Mouse (Mus musculus) C2C12 (cell line): ENCODE measurements around the gene Kank3. TPM values are rescaled to one million over a fixed set of nuclear protein-coding genes. Genes with fewer than 3 reads are reported as not detected.

Experiments used
- H3K27me3 ChIP-seq: one replicate; pipeline ENCODE4 v1.6.1; 2011; ENCODE audit not compliant: control insufficient read depth, insufficient read depth, insufficient read length
- H3K36me3 ChIP-seq: one replicate; pipeline ENCODE4 v1.6.1; 2011; ENCODE audit not compliant: control insufficient read depth, insufficient read depth
- H3K4me3 ChIP-seq: one replicate; pipeline ENCODE4 v1.5.1; 2011; ENCODE audit warnings: mild to moderate bottlenecking, control low read depth; ENCODE audit not compliant: poor library complexity, insufficient read depth, severe bottlenecking
- H3K79me2 ChIP-seq: one replicate; pipeline ENCODE4 v1.6.1; 2011; ENCODE audit not compliant: control insufficient read depth, insufficient read depth
- H3K79me3 ChIP-seq: one replicate; pipeline ENCODE4 v1.6.1; 2011; ENCODE audit warnings: low read depth, control low read depth
- H3ac ChIP-seq: one replicate; pipeline ENCODE3; 2011; ENCODE audit warnings: low read depth; ENCODE audit not compliant: control insufficient read depth, insufficient read length
- CEBPB ChIP-seq: IDR thresholded peaks from one replicate; pipeline ENCODE4 v1.6.1; 2011; ENCODE audit warnings: low read depth, mild to moderate bottlenecking, control low read depth, moderate library complexity
- CTCF ChIP-seq: IDR thresholded peaks from one replicate; pipeline ENCODE4 v1.5.1; 2011; ENCODE audit not compliant: control insufficient read depth, insufficient read depth, insufficient read length
- FOSL1 ChIP-seq: IDR thresholded peaks from one replicate; pipeline ENCODE4 v1.8.0; 2011; ENCODE audit warnings: mild to moderate bottlenecking, low read length; ENCODE audit not compliant: poor library complexity, insufficient read depth, severe bottlenecking
- MAX ChIP-seq: IDR thresholded peaks from one replicate; pipeline ENCODE4 v1.6.1; 2011; ENCODE audit warnings: mild to moderate bottlenecking, control low read depth
- MYOD1 ChIP-seq: IDR thresholded peaks from one replicate; pipeline ENCODE4 v1.6.1; 2011; ENCODE audit warnings: low read depth; ENCODE audit not compliant: control insufficient read depth, insufficient read length
- MYOG ChIP-seq: IDR thresholded peaks from one replicate; pipeline ENCODE4 v1.6.1; 2011; ENCODE audit not compliant: control insufficient read depth, insufficient read length; ENCODE audit errors: extremely low read depth
- USF1 ChIP-seq: IDR thresholded peaks from one replicate; pipeline ENCODE4 v1.6.1; 2011; ENCODE audit warnings: low read depth, mild to moderate bottlenecking, control low read depth, moderate library complexity
- polyA plus RNA-seq: library from polyadenylated mRNA; unstranded; fragments of >200 nt; fragmentation: generic; extraction: Trizol; gene quantifications from one replicate; pipeline ENCODE4 v1.2.1, GENCODE M21; 2012; ENCODE audit warnings: missing spikeins

Kank3 gene
- polyA plus RNA-seq, 1 experiment, result 5.0 TPM

DNA sequence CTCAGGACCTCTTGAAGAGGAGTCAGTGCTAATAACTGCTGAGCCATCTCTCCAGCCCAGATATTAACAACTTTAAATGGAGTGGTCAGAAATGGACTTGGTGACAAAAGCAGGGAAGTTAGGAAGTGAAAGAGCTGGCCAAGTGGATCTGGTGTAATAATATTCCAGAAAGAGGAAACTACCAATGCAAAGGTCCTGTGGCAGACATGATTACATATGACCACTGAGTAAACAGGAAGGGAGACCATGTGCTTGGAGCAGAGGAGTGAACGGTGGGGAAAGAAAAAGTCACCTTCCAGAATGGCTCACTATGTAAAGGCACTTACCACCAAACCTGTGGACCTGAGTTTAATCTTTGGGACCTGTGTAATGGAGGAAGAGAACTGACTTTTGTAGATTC is 11.0 kb upstream of the Kank3 start:
- no peak for TF ChIP-seq MYOG
- TF ChIP-seq CTCF, result no peak
- TF ChIP-seq MYOD1, result no peak
- TF ChIP-seq CEBPB, result no peak
- no peak for TF ChIP-seq MAX
- TF ChIP-seq FOSL1, result no peak
- TF ChIP-seq USF1, result no peak
- H3ac ChIP-seq, result no peak overlapping the region
- no peaks in the 10 kb centered on the region for H3K27me3 ChIP-seq
- no peaks in the 10 kb centered on the region for H3K36me3 ChIP-seq
- no peaks in the 10 kb centered on the region for H3K79me3 ChIP-seq
- no peak overlapping the region for H3K4me3 ChIP-seq
- no peaks in the 10 kb centered on the region for H3K79me2 ChIP-seq

DNA sequence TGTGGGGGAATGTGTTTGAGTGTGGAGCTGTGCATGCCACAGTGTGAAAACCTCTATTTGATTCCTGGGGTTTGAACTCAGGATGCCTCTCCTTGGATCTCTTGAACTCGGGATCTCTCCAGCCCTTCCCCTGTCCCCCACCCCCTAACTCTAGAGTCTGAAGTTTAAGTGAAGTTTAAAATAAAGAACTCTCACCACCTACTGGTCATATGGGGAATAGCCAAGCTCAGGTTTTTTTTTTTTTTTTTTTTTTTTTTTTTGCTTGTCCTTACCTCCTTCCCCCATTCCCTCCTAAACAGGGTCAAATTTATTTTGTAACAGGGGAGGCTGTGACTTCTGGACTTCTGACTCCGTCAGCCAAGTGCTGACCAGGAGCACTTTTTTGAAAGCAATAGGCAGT is 8.1 kb upstream of the Kank3 start:
- no peak overlapping the region for H3ac ChIP-seq
- H3K4me3 ChIP-seq, result no peak overlapping the region
- H3K79me2 ChIP-seq, result no peaks in the 10 kb centered on the region
- H3K79me3 ChIP-seq, result no peaks in the 10 kb centered on the region
- H3K27me3 ChIP-seq, result no peaks in the 10 kb centered on the region
- no peaks in the 10 kb centered on the region for H3K36me3 ChIP-seq
- TF ChIP-seq CTCF, result no peak
- no peak for TF ChIP-seq CEBPB
- TF ChIP-seq FOSL1, result no peak
- TF ChIP-seq USF1, result no peak

DNA sequence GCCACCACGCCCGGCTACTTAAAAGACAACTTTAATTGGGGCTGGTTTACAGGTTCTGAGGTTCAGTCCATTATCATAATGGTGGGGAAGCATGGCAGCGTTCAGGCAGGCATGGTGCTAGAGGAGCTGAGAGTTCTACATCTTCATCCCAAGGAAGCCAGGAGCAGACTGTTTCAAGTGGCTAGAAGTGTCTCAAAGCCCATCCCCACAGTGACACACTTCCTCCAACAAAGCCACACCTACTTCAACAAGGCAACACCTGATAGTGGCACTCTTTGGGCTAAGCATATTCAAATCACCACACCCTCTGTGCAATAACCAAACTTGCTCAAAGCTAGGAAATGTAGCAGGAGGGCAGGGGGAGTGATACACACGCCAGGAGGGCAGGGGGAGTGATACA is 6.1 kb upstream of the Kank3 start:
- no peak overlapping the region for H3K4me3 ChIP-seq
- no peak for TF ChIP-seq MYOD1
- TF ChIP-seq CEBPB, result no peak
- no peak for TF ChIP-seq CTCF
- TF ChIP-seq USF1, result no peak
- no peak for TF ChIP-seq FOSL1
- no peaks in the 10 kb centered on the region for H3K27me3 ChIP-seq
- H3K79me3 ChIP-seq, result no peaks in the 10 kb centered on the region
- H3K79me2 ChIP-seq, result no peaks in the 10 kb centered on the region
- H3K36me3 ChIP-seq, result no peaks in the 10 kb centered on the region
- no peak overlapping the region for H3ac ChIP-seq

DNA sequence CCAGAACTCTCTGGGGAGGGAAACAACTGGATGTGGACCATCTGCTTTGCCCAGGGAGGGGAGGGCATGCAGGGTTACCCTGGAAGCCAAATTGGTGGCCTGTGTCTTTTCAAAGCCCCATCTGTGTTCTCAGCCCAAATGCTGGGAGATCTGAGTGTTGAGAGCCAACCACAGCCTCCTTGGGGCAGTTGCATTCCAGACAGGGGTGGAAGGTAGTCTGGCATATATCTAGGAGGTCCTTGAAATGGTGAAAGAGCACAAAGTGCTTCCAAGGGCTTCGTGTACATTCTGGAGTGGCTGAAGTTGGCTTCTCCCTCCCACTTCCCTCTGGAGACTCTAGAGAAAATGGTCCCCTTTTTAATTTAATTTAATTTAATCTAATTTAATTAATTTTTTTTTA is 5.6 kb upstream of the Kank3 start:
- Histone ChIP-seq H3K79me3 (no peaks in the 10 kb centered on the region), H3K4me3 (no peak overlapping the region), H3ac (no peak overlapping the region), H3K27me3 (no peaks in the 10 kb centered on the region), H3K36me3 (no peaks in the 10 kb centered on the region), H3K79me2 (no peaks in the 10 kb centered on the region)
- no peak for TF ChIP-seq MYOG
- TF ChIP-seq MYOD1, result no peak
- TF ChIP-seq CEBPB, result no peak
- TF ChIP-seq USF1, result no peak
- no peak for TF ChIP-seq MAX
- no peak for TF ChIP-seq CTCF
- no peak for TF ChIP-seq FOSL1

DNA sequence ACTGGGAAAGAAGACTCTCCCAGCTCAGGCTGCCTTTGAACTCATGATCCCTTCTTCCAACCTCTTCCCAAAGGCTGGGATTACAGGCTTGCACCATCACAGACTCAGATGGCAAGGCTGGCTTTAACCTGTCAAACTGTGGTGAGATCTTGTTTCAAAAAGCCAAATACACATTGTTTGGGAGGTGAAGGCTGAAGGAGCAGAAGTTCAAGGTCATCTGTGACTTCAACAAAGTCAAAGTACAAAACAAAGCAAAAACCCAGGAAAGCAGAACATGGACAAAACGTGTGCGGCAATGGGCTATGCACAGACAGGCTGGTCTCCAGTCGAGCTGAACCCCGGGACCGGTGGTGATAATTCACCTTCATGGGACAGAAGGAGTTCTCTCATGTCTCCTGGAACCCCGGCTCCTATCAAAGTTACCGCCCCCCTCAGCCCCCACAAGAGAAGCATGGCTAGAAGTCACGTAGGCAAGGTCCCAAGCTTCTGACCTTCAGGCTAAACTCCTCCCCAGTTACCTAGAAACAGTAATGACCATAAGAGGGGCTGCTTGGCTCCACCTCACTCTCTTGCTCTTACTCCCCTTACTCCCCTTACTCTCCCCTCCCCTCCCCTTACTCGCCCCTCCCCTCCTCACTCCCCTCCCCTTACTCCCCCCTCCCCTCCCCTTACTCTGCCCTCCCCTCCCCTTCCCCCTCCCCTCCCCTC is 3.0 kb upstream of the Kank3 start:
- no peaks in the 10 kb centered on the region for H3K27me3 ChIP-seq
- no peak overlapping the region for H3ac ChIP-seq
- no peak for TF ChIP-seq CEBPB
- TF ChIP-seq MYOD1, result no peak
- no peak for TF ChIP-seq MAX
- no peak for TF ChIP-seq MYOG
- TF ChIP-seq CTCF, result no peak
- no peak overlapping the region for H3K4me3 ChIP-seq
- no peaks in the 10 kb centered on the region for H3K79me3 ChIP-seq
- no peaks in the 10 kb centered on the region for H3K36me3 ChIP-seq
- no peaks in the 10 kb centered on the region for H3K79me2 ChIP-seq

DNA sequence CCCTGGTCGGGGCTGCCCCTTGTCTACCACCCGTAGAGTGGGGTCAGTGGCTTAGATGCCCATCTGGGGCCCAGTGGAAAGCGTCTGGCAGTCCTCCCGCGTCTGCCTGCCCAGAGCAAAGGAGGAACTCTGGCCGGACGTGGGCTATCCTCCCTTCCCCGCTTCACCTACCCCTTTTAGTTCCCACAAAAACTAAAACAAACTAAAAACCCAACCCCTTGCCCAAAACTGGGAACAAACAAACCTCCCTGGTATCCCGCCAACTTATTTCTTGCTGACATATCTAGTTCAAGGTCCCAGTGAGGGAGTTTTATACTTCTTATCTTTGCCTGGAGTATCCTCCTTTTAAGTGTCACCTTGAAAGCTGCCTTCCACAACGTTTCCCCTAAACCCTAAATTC is 2.1 kb upstream of the Kank3 start:
- no peak for TF ChIP-seq MYOD1
- no peak for TF ChIP-seq MYOG
- no peak for TF ChIP-seq FOSL1
- no peak for TF ChIP-seq MAX
- no peak for TF ChIP-seq CEBPB
- TF ChIP-seq USF1, result no peak
- no peak for TF ChIP-seq CTCF

More for the DNA sequence above, 2.1 kb upstream of the Kank3 start:
- Histone ChIP-seq H3K79me3 (no peaks in the 10 kb centered on the region), H3K27me3 (no peaks in the 10 kb centered on the region), H3K79me2 (no peaks in the 10 kb centered on the region), H3ac (no peak overlapping the region), H3K36me3 (no peaks in the 10 kb centered on the region), H3K4me3 (no peak overlapping the region)
